Mouse (Mus musculus) left cerebral cortex, postnatal 10 days (tissue): Measurements from ENCODE around the gene Mndal. TPM values are rescaled to one million over a fixed set of nuclear protein-coding genes. Genes with fewer than 3 reads are reported as not detected.
A peak's percentile ranks its signal among the peaks of the same experiment; 100 is the strongest.
"Not testable (repeated sequence)": the region's sequence is repeated elsewhere in the genome, so short reads cannot be mapped to it uniquely, and the experiment has no call there.

Experiments
- DNase-seq, 2 experiments: peaks; one replicate each; pipeline ENCODE4 v3.0.0; 2021 to 2022; ENCODE audit warnings: low spot score in 2 of 2, mixed read lengths in 1 of 2; ENCODE audit errors: extremely low spot score in 1 of 2
- intact Hi-C: fragments of 180-260 bp; cut with DNase I; formaldehyde crosslinking; loops from one replicate; pipeline ENCODE4 v1.15.1; 2025
- total RNA-seq, 2 experiments: library from RNA; stranded (reverse); gene quantifications; 2 replicates each; pipeline ENCODE4 v1.2.3; 2021

The Mndal gene
- 1 to 10 TPM; 2.1 TPM for total RNA-seq

- DNase-seq, intact Hi-C loops: not testable (repeated sequence)
These were observed at the start of gene Mndal, which contains the start of gene Ifi203 for GRCm38 (mm10) chr1:173941924-173942779. TSS of gene Mndal (minus strand) at chr1:173942491. TSS of gene Ifi203 (minus strand) at chr1:173942672.

DNA sequence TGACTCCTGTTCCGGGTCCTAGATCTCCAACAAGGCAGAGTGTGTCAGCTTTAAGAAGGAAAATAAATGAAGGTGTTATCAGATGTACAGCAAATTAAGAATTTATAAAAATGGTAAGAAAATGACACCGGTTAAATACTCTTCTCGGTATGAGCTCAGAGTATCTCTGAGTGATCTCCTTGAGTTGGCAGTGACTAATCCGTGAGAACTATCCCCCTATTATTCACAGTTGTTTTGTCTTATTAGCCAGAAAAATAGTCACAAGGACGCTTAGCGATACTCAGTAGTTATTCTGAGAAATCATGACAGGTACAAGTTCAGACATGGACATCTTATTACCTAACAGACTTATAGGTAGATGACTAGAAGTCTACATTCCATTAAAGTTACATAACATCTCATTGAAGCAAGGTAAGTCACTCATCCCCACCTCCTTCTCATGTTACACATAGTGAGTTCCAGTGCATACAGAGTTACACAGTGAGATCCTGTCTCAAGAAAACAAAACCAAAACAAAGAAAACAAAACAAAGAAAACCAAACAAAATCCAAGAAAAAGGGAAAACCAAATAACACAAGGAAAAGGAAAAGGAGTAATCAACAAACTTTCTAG is 40.5 kb upstream of the Mndal start, which contains the start of gene Ifi202b:
TSS of gene Ifi202b (minus strand) at position 51 of the 612 bp plus-strand sequence.
- intact Hi-C loops, DNase-seq: not testable (repeated sequence)

GRCm38 (mm10) chr1:173981038-173981437 is 38.7 kb upstream of the Mndal start:
- intact Hi-C loops, DNase-seq: not testable (repeated sequence)

DNA sequence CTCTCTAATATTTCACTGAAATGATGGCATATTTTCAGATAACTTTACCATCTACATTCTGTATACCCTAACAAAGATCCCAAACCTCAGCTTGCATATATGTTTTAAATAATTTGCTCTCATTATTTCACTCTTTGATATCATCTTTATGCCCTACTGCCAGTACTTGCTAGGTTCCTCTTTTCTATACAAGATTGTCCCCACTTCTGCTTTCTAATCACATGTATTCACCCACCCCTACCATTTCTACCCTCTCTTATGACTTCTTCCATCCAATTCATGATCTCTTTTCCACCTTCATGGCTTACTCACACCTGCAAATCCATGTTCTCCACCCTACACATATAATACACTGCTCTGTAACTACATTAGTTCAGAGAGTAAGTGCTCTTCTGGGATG is 35.3 kb upstream of the Mndal start:
- intact Hi-C loops = no loop called here
- no peak for DNase-seq

GRCm38 (mm10) chr1:173973111-173973510 is 30.8 kb upstream of the Mndal start:
- peak in 1 of 2 experiments; percentile 6 for DNase-seq
- intact Hi-C loops = no loop called here

DNA sequence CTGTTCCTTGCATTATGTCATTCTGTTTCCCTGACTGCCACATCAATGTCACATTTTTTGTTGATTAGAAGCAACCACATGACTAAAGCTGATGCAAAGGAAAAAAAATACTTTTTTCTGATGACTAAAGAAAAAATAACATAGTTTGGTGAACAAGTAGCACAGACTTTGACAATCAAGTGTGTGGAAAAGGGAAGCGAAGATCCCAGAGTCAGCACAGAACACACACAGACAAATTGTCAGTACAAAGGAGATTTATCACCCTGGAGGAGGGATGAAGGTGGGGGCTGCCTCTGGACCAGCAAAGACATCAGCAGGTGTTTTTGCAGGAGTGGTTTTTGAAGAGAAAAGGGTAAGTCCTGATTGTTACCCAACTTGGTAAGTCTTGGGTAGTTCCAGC is 19.2 kb upstream of the Mndal start:
- intact Hi-C loops, DNase-seq: not testable (repeated sequence)

DNA sequence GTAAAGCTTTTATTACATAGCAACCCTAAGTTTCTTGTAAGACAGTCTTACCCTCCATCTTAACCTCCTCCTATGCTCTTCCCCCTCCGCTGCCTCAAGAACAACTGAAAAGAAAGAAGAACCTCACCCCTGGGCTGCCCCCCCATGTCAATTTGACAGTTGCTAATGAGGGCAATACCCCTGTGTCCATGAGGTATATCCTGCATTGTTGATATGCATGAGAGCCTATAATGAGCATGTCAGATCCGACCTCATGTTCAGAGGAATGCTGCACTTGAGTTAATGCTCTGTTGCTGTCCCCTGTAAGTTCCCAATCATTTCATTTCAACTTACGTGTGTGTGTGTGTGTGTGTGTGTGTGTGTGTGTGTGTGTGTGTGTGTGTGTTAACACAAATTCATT is 17.7 kb upstream of the Mndal start:
- intact Hi-C loops, DNase-seq: not testable (repeated sequence)

DNA sequence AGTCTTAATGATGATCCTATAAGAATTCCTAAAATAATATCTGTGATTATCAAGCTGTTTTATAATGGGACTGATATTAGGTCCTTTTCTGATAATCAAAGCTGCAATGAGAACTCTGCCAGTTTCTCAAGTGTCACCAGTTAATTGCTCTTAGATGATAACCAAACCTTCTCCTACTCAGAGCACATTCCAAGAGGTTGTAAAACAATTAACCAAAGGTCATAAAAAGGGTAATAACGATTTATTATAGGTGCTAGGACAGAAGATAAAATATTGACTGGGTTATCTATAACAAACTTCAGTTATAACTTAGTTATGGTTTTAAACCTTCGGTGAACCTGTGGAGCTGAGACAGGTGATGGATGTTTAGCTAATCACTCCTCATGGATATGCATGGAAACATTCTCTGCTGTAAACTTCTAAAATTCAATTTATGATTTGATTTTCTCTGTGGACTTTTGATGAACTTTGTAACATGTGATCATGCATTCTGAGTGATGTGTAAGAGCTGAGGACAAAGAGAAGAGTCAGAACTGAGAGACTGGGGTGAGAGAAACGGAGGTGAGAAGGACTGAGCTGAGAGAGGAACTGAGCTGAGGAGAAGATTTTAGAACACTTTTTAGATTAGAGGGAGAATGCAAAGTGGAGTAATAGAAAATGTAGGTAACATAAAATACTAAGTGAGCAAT is 13.7 kb upstream of the Mndal start:
- intact Hi-C loops = not testable (repeated sequence)

GRCm38 (mm10) chr1:173955071-173955796 is 12.9 kb upstream of the Mndal start:
- no peak for DNase-seq
- intact Hi-C loops = no loop called here

More for the DNA sequence above, 13.7 kb upstream of the Mndal start:
- DNase-seq = not testable (repeated sequence)

GRCm38 (mm10) chr1:173953563-173953962 is 11.3 kb upstream of the Mndal start:
- intact Hi-C loops = no loop called here
- no peak for DNase-seq

- intact Hi-C loops, DNase-seq: not testable (repeated sequence)
These were observed 6.8 kb upstream of the Mndal start for GRCm38 (mm10) chr1:173949044-173949443.

GRCm38 (mm10) chr1:173942780-173943066 is 432 bp upstream of the Mndal start:
- DNase-seq, intact Hi-C loops: not testable (repeated sequence)

DNA sequence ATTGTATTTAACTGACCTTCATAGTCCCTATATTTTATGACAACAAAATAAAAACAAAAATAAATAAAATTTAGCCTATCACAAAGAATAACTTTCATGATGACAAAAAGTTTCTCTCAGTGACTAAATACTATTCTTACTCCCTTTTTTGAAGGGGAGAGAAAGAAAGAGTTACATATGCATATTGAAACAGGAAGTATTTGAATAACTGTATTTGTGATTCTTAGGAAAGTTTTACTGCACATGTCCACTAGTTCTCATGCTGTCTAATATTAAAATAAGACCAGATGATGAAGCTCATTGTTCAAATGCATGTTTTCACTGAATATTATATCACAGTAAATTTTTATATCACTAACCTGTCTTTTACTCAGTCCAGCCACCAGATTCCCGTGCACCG is 769 bp downstream of the Mndal start:
- intact Hi-C loops = not testable (repeated sequence)

GRCm38 (mm10) chr1:173919279-173919678 is 23.0 kb downstream of the Mndal start:
- intact Hi-C loops, DNase-seq: not testable (repeated sequence)

More for the DNA sequence above, 769 bp downstream of the Mndal start:
- DNase-seq = not testable (repeated sequence)

DNA sequence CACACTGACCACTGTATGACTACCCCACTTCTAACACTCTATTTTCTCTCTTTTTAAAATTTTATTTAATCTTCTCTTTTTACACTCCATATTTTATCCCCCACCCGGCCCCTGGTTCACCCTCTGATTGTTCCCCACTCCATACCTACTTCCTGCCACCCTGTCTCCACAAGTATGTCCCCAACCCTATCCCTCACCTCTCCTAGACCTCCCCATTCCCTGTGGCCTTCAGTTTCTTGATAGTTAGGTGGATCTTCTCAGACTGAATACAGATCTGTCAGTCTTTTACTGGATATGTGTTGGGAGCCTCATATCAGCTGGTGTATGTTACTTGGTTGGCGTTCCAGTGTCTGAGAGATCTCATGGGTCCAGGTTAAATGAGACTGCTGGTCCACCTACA is 27.7 kb downstream of the Mndal start:
- intact Hi-C loops = no loop called here
- DNase-seq = no peak

GRCm38 (mm10) chr1:173913256-173913791 is 29.0 kb downstream of the Mndal start:
- DNase-seq, intact Hi-C loops: not testable (repeated sequence)

- DNase-seq, intact Hi-C loops: not testable (repeated sequence)
These were observed 29.6 kb downstream of the Mndal start, which contains the start of gene Ifi211 for GRCm38 (mm10) chr1:173912548-173913255. TSS of gene Ifi211 (minus strand) at chr1:173913046.
